Mouse (Mus musculus) layer of hippocampus, postnatal 10 days (tissue): Measurements from ENCODE around the gene Col5a1. TPM values are rescaled to one million over a fixed set of nuclear protein-coding genes. Genes with fewer than 3 reads are reported as not detected.

Experiments
- DNase-seq, 2 experiments: peaks; one replicate each; pipeline ENCODE4 v3.0.0; 2021; ENCODE audit warnings: low spot score in 2 of 2
- total RNA-seq, 2 experiments: library from RNA; stranded (reverse); gene quantifications; 2 replicates each; pipeline ENCODE4 v1.2.3; 2021

Col5a1 gene
- total RNA-seq, 2 experiments from 2014 or later: 9.9 to 10.8 TPM

DNA sequence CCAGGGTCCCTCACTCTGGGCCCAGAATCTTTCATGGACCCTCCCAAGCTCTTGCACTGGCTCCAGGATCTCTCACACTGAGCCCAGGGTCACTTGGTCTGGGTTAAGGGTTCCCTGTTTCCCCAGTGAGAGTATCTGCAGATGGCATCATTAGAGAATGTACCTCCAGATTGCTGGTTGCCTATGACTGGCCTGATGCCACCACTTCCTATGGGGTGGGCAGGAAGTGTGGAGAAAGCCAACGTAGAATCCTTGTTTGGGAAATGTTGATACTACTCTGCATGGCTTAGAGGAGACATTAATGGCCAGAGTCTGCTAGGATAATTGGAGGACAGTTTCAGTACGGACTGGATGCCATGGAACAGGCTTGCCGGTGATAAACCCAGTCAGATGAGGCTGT is 76.2 kb downstream of the Col5a1 start:
- no peak for DNase-seq

DNA sequence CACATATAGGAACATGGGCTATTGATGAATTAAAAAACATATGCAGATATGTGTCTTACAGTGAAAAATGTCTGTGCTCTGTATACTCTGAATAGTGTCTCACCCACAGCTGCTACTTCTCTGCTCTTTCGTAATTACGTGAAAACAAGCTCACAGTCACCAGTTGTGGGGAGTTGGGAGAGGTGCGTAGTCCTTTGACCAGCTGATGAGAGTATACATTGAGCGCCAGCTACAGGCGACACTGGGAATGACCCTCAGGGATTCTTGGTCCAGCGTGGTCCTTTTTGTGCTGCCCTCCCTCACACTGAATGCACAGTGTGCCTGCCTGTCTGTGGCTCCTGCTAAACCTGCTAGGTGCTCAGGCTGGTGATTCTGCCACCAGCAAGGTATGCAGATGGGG is 82.9 kb downstream of the Col5a1 start:
- DNase-seq: peak; percentile 45 to 56

DNA sequence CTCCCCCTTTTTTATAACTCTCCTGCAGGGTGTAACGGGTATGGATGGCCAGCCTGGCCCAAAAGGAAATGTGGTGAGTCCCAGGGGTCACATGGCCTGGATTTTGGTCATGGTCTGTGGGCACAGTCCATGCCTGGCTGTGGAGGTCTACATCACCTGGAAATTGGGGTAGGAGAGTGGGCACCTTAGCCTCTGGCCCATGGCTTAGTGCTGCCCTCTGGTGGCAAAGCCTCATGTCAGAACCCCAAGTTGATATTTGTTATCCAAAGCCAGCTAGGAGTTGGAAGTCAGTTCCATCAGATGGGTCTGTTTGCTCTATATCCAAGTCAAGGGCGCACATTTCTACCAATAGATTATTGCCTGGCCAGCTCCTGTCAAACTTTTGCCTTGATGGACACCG is 87.6 kb downstream of the Col5a1 start:
- DNase-seq: peak; percentile 70 to 75

DNA sequence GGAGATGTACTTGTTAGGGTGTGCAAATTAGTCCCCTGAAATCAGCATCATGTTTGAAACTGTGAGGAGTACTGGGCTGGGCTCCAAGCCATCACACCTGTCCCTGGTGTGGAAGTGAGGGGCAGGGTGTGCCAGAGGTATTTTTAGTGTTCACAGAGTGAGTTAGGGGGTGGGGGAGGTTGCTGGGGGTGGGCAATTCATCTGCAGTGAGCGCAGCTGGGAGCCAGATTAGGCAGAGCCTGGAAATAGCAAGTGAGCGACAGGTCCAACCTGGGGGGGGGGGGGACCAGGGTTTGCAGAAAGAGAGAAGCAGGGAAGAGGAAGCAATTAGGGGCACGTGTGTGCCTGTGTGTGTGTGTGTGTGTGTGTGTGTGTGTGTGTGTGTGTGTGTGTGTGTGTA is 89.6 kb downstream of the Col5a1 start:
- DNase-seq: no peak

DNA sequence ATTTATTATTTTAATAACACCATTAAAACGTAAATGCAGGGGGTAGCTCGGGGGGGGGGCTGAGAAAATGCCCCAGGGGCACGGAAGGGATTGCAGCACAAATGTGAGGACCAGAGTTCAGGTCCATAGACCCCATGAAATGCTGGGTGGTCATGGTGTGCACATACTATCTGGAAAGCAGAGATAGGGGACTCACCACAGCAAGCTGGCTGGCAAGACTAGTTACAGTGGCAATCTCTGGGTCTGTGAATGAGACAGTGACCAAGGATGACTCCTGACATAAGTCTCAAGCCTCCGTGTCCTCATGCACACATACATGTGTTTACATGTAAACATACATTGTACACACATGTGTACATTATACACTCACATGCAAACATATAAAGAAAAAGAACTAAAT is 90.3 kb downstream of the Col5a1 start:
- no peak for DNase-seq

DNA sequence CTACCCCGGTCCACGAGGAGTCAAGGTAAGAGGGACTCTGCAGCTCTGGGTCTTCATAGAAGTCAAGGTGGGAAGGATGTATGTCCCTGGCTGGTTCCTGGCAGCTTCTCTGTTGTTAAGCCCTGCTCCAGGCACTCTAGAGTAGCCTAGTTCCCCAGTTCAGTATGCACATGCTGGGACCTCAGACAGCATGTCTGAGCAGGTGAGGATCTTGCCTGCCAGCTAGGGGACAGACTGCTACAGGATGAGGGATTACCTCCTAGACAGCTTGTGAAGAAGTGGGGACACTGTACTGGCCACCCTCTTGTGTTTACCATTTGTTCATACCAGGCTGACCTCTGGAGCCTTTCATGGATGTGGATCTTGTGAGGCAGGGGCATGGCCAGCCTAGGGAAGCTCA is 94.8 kb downstream of the Col5a1 start:
- no peak for DNase-seq

DNA sequence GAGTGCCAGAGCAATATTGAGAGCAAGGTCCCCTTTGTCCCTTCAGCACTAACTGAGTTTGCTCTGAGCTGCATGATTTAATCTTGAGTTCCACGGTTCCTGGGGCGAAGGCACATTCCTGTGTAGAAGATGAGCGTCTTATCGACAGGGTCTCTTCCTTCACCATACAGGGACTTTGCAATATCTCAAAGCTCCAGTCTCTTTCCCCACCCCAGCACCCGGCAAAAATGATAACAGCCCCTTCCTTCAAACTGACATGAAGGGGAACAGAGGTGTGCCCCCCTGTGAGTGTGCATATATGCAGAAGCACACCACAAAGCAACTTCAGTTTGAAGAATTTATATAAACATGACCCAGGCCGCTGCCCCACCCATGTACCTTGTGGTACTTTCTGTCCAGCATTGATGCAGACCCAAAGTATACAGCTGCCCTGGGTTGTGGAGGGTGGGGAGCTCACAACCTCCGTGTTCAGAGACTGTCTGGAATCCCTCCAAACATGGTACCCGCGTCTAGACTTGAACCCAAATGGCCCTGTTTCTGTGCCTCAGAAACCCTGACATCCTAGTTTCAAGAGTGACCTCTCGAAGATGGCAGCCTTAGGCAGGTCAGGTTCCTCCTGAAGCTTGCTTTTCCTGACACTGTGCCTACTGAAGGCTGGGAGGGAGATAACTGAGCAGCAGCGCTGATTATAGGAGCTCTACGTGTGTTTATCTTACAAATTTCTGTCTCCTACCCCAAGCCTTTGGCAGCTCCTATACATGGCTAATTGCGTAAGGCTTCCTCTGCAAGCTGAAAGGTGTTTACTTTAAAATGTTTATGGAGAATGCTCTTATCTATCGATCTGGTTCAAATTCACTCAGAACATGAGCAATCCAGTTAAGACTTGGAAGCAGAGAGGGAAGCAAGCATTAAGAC is 95.7 kb downstream of the Col5a1 start:
- DNase-seq: no peak

DNA sequence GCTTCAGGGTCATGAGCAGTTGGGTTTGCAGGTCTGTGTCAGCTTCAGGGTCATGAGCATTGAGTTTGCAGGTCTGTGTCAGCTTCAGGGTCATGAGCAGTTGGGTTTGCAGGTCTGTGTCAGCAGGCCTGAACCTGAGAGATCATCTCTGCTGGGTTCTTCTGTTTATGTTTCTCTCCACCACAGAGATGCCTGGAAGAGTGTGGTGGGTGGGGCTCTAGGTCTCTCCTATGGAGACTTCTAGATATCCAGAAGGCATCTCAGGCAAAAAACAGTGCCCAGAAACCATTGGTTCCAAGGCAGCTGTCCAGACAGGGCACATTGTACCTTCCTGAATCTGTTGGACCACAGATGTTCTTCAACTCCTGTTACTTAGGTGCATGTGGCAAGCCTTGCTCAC is 96.9 kb downstream of the Col5a1 start:
- no peak for DNase-seq

DNA sequence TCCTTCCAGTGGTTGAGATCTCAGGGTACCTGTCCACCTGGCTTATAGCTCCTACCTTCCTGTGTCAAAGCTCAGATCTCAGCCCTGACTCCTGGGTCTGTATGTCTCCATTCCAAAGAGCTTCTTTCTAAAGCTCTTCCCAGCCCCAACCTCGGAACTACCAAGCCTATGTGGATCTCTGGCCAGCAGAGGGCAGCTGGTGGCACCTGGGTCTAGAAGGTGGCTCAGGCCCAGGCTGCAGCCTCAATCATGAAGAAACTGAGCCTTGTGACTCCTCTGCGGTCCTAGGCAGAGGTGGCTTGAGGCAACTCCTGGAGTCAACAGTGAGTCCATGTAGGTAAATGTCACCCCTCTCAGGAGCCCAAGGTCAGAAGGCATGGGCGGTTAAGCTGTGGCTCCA is 97.7 kb downstream of the Col5a1 start:
- peak; percentile 40 to 59 for DNase-seq

DNA sequence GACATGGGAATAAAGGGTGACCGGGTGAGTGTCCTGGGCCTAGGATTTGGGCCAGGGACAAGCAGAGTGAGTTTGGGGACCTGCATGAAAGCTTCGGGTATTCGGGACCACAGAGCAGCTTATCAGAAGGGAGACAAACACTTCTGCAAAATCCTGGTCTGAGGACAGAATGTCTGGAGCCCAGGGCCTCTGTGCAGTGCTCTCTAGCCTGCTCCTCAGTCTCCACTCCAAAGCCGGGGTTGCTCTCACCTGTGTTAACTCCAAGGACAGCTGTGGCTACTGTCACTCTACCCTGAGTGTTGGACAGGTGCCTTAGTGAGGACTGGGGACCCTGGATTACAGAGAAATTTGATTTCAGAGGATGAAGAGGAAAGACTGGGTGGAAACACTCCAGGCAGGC is 100.5 kb downstream of the Col5a1 start:
- DNase-seq: no peak

DNA sequence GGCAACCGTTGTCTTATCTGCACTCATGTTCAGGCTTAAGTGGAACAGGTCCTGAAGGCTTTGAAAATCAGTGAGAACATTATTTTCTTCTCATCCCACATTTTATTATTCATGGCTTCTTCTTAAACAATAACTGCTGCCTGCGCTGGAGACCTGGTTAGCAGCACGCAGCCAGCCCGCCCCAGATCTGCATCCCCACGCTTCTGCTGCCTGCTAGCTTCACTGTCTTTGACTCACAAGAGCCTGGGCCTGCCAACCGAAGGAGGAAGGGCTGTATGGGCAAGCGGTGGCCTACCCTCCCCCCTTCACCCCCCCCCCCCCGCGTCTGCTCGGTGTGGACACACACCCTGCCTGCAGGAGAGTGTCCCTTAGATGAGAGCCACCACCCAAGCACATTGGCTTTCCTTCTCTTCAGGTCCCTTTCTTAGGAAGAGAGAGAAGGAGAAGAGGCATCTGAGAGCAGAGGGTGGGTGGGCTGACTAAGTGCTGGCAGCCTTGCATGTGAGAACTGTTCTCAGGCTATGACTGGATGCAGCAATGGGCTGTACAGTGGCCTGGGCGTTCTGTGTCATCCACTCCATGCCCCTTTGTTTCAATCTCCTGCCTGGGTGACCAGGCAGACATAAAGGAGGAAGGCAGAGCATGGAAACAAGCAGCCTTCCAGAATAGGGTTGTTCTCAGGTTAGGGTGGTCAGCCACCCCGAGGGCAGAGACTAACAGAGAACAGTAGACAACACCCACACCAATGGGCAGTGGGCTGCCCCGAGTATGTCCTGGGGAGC is 104.4 kb downstream of the Col5a1 start:
- DNase-seq: no peak

DNA sequence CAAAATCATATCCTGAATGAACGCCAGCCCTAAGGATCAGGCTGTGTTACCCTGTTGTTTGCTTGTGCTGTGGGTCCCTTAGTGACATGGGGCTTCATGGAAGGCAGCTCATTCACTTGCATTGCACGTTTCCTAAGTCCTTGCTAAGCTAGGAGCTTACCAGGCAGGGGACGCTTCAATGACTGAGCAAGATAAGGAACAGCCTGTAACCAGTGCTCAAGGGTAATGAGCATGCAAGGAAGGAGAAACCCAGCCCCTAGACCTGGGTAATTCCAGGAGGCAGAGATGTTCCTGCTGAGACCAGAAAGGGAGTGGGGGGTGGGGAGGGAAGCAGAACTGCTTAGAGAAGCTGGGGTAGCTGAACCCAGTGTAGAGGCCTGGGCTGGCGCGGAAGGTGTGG is 107.2 kb downstream of the Col5a1 start:
- no peak for DNase-seq

DNA sequence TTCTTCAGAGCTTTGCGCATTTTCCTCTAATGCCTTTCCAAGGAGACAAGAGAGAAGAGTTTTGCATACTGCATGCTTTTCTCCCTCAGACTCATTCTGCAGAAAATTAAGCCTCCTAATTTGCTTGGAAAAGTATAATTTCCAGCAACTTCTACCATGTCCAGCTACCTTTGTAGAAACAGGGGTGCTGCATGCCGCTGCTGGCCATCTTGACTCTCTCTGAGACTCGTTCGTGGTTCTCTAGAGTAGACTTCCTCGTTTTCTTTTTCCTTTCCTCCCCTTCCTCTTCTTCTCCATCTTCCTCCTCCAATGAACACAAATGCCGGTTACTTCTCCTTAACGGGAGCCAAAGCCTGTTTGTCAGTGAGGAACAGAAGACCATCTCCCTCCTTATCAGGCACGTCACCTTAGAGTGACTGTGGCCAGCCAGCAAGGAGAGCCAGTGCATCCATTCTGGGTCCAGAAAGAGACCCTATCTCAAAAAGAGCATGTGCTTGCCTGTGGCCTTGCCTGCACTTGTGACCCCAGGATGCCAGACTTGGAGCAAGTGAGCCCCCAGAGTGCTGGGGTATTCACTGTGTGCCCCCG is 113.9 kb downstream of the Col5a1 start:
- DNase-seq: no peak

DNA sequence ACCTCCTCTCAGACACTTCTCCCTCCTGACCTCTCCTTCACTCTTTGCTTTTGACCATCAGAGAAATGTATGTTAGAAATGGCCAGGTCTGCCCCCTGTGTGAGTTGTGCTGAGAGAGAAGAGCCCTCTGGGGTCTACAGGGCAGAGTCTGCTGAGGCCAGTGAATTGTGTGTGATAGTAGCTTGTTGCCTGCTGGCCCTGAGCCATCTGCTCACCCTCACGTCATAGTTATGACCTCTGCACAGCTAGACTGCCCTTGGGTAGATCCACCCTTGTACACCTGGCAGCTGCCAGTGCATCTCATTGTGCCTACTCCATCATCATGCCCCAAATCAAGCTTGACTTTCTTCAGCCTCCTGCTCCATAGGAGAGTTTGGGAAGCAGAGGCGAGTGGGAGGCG is 114.4 kb downstream of the Col5a1 start:
- DNase-seq: no peak

DNA sequence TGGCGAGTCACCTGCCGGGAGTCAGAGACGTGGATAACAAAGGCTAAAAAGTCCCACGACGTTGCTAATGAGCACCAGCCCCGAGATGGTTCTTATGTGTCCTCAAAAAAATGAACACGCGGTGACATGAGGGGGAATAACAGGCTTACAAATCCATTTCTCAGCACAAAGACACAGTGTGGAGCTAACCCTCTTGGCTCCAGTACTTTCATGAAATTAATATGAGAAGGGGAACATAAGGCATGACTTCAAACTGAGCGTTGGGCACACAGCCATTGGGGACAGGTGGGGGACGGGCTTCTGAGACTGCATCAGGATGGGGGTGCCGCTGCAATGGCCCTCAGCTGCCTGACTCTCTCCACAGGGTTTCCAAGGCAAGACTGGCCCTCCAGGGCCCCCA is 115.0 kb downstream of the Col5a1 start:
- DNase-seq: no peak

DNA sequence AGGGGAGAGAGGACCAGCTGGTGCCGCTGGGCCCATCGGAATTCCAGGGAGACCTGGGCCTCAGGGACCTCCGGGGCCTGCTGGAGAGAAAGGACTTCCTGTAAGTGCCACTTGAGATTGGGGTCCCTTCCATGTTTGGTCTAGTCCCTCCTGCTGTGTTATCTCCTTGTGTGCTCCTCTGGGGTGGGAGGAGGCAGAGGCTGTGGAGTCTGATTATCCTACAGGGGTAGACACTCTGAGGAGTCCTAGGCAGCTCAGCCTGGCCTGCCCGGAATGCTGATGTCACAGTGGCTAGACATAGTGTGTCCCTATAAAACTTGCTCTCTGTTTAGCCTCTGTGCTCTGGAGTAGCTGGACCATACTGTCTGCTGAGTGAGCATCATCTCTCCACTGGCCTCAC is 119.0 kb downstream of the Col5a1 start:
- DNase-seq: no peak

DNA sequence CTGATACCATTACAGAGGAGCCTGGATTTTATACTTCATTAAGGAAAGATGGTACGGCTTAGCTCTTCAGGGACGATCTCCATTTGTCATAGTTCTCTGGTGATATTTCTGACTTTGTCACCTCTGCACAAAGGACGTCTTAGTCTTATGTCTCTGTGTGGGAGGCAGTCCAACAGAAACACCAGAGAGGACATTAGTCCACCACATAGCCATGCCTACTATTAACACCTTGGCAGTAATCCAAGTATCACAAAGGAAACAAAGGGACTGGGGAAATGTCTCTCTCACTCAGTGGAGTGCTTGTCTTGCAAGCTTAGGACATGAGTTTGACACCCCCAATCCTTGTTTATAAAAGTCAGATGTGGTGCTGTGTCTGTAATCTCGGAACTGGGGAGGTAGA is 122.0 kb downstream of the Col5a1 start:
- no peak for DNase-seq

DNA sequence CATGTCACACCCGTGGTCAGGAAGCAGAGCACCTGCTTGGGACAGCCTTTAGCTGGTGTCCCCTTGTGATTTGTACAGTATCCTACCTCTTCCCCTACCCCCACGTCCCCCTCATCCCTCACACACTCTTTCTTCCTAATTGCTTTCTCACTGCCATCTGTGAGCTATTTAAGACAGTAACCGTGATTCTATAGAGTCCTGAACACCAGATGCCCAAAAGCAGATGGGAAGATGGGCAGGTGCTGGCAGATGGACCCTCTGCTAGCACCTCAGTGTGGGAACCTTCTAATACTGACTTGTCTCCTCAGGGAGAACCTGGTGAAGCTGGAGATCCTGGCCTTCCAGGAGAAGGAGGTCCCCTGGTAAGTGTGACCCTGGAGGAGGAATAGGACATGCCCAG is 126.1 kb downstream of the Col5a1 start:
- no peak for DNase-seq

DNA sequence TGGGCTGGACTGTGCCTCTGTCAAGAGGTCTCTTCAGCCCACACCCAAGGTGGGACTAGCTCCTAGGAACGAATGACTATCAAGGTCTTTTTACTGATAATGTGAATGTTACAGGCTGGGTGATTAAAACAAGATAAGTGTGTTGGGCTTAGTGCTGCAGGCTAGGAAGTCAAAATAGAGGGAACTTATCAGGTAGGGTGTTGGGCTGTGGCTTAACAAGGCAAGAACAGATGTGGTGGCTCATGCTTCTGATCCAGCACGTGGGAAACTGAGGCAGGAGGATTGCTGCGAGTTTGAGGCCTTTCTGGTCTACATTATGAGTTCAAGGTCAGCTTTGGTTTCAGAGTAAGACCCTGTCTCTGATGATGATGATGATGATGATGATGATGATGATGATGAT is 128.6 kb downstream of the Col5a1 start:
- DNase-seq: no peak

DNA sequence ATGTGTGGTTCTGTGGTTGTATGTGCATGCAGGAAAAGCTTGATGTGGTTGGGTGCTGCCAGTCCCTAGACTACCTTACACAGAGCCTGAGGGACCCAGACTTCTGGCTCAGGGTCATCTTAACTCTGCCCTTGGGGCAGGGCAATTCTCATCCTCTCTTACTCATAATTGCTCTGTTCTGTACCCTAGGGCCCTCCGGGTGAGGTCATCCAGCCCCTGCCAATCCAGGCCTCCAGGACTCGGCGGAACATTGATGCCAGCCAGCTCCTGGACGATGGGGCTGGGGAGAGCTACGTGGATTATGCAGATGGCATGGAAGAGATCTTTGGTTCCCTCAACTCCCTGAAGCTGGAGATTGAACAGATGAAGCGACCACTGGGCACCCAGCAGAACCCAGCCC is 138.2 kb downstream of the Col5a1 start:
- no peak for DNase-seq

DNA sequence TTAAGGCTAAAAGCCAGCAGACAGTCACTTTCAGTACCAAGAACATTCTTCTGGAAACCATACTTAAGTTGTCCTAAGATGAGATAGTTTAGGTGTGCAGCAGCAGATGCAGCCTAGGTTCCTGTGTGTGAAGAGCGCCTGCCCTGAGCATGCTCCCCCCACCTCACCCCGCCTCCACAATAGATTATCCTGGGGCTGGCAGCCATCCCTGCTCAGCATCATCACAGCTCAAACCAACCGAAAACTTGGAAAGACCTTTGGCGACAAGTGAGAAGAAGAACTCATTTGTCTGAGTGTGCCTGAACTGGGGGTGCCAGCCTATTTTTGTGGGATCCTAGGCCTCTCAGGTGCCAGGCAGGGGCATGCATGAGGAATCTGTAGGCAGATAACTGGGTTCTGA is 139.6 kb downstream of the Col5a1 start:
- no peak for DNase-seq

DNA sequence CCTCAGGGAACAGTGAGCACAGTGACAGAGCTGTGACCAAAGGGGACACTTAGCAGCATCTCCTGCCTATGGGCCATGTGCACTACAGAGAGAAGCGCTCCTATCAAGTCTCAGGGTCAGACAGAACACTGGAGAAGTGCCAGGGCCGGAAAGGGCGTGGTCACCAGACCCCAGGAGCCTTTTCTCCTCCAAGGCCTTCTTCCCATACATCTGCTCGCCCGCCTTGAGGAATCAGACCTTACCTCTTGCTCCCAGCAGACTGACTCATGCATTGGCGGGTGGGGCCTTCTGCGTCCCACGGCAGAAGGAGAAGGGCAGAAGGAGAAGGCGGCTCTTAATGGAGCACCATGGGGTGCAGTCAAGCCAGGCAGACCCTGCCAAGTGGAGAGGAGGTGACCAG is 145.6 kb downstream of the Col5a1 start:
- DNase-seq: no peak
